Mouse (Mus musculus): ENCODE results near the gene Selenbp1. TPM values are rescaled to one million over a fixed set of nuclear protein-coding genes. Genes with fewer than 3 reads are reported as not detected.
A peak's percentile ranks its signal among the peaks of the same experiment; 100 is the strongest.
"Not testable (repeated sequence)": the region's sequence is repeated elsewhere in the genome, so short reads cannot be mapped to it uniquely, and the experiment has no call there.

Selenbp1 gene
- polyA plus RNA-seq (2012; rRNA removed), result 17.0 and 18.7 TPM in 2 replicates

- Histone ChIP-seq H3K4me1 (ENCODE audit: control insufficient read depth, insufficient read depth, low read length) (no peaks in the 10 kb centered on the region), H3K4me3 (ENCODE audit: insufficient read depth, low read length) (peak within 1 kb of the TSS; percentile 33), H3K27ac (ENCODE audit: insufficient read depth, low read length) (peak within 1 kb of the TSS; percentile 84)
- TF ChIP-seq CTCF (IDR thresholded peaks at IDR 0.05; ENCODE audit: extremely low read depth, insufficient read depth, low read length) (no peak), POLR2A (IDR thresholded peaks at IDR 0.05; ENCODE audit: extremely low read depth, insufficient read depth, low read length) (peak; percentile 77; the same call in 1 of the 2 replicates)
Observed at GRCm38 (mm10) chr3:94932809-94933564, at the start of gene Selenbp1. Selenbp1 (plus strand) TSS chr3:94933056.

GRCm38 (mm10) chr3:94886316-94887224 is 46.3 kb upstream of the Selenbp1 start, which contains the start of gene Psmb4:
Psmb4 (minus strand) TSS chr3:94886961.
- Histone ChIP-seq H3K4me3 (ENCODE audit: insufficient read depth, low read length) (peak within 1 kb of the TSS; percentile 81), H3K4me1 (ENCODE audit: control insufficient read depth, insufficient read depth, low read length) (peaks cover 9% of the 10 kb centered on the region), H3K27ac (ENCODE audit: insufficient read depth, low read length) (no peak within 1 kb of the TSS; the same call in 1 of the 2 replicates)
- TF ChIP-seq POLR2A (IDR thresholded peaks at IDR 0.05; ENCODE audit: extremely low read depth, insufficient read depth, low read length), result peak; percentile 96
- no peak for TF ChIP-seq CTCF (IDR thresholded peaks at IDR 0.05; ENCODE audit: extremely low read depth, insufficient read depth, low read length)

- TF ChIP-seq CTCF (IDR thresholded peaks at IDR 0.05; ENCODE audit: extremely low read depth, insufficient read depth, low read length) (peak; percentile 20; the same call in 1 of the 2 replicates), POLR2A (IDR thresholded peaks at IDR 0.05; ENCODE audit: extremely low read depth, insufficient read depth, low read length) (no peak)
- no peak overlapping the region for H3K4me3 ChIP-seq (ENCODE audit: insufficient read depth, low read length)
- no peak overlapping the region for H3K27ac ChIP-seq (ENCODE audit: insufficient read depth, low read length)
- H3K4me1 ChIP-seq (ENCODE audit: control insufficient read depth, insufficient read depth, low read length), result peaks cover 9% of the 10 kb centered on the region
Observed at GRCm38 (mm10) chr3:94888595-94888994, 44.3 kb upstream of the Selenbp1 start.

GRCm38 (mm10) chr3:94894076-94894475 is 38.8 kb upstream of the Selenbp1 start:
- Histone ChIP-seq H3K4me3 (ENCODE audit: insufficient read depth, low read length) (no peak overlapping the region), H3K27ac (ENCODE audit: insufficient read depth, low read length) (no peak overlapping the region), H3K4me1 (ENCODE audit: control insufficient read depth, insufficient read depth, low read length) (no peaks in the 10 kb centered on the region)
- TF ChIP-seq POLR2A (IDR thresholded peaks at IDR 0.05; ENCODE audit: extremely low read depth, insufficient read depth, low read length) (no peak), CTCF (IDR thresholded peaks at IDR 0.05; ENCODE audit: extremely low read depth, insufficient read depth, low read length) (no peak)

- Histone ChIP-seq H3K4me3 (ENCODE audit: insufficient read depth, low read length) (no peak overlapping the region), H3K27ac (ENCODE audit: insufficient read depth, low read length) (no peak overlapping the region), H3K4me1 (ENCODE audit: control insufficient read depth, insufficient read depth, low read length) (no peaks in the 10 kb centered on the region)
- TF ChIP-seq CTCF (IDR thresholded peaks at IDR 0.05; ENCODE audit: extremely low read depth, insufficient read depth, low read length) (peak; percentile 76), POLR2A (IDR thresholded peaks at IDR 0.05; ENCODE audit: extremely low read depth, insufficient read depth, low read length) (no peak)
Observed at GRCm38 (mm10) chr3:94902747-94903146, 30.1 kb upstream of the Selenbp1 start.

- H3K4me1 ChIP-seq (ENCODE audit: control insufficient read depth, insufficient read depth, low read length); H3K27ac ChIP-seq (ENCODE audit: insufficient read depth, low read length); H3K4me3 ChIP-seq (ENCODE audit: insufficient read depth, low read length): not testable (repeated sequence)
Observed at GRCm38 (mm10) chr3:94904759-94905158, 28.1 kb upstream of the Selenbp1 start.

- Histone ChIP-seq H3K4me1 (ENCODE audit: control insufficient read depth, insufficient read depth, low read length) (no peaks in the 10 kb centered on the region), H3K4me3 (ENCODE audit: insufficient read depth, low read length) (no peak overlapping the region), H3K27ac (ENCODE audit: insufficient read depth, low read length) (no peak overlapping the region)
- TF ChIP-seq POLR2A (IDR thresholded peaks at IDR 0.05; ENCODE audit: extremely low read depth, insufficient read depth, low read length) (no peak), CTCF (IDR thresholded peaks at IDR 0.05; ENCODE audit: extremely low read depth, insufficient read depth, low read length) (no peak)
Observed at GRCm38 (mm10) chr3:94906482-94906881, 26.4 kb upstream of the Selenbp1 start.

- TF ChIP-seq POLR2A (IDR thresholded peaks at IDR 0.05; ENCODE audit: extremely low read depth, insufficient read depth, low read length) (no peak), CTCF (IDR thresholded peaks at IDR 0.05; ENCODE audit: extremely low read depth, insufficient read depth, low read length) (no peak)
- Histone ChIP-seq H3K27ac (ENCODE audit: insufficient read depth, low read length) (no peak overlapping the region), H3K4me1 (ENCODE audit: control insufficient read depth, insufficient read depth, low read length) (no peaks in the 10 kb centered on the region), H3K4me3 (ENCODE audit: insufficient read depth, low read length) (no peak overlapping the region)
Observed at GRCm38 (mm10) chr3:94911050-94911693, 21.7 kb upstream of the Selenbp1 start.

GRCm38 (mm10) chr3:94913801-94914200 is 19.1 kb upstream of the Selenbp1 start:
- Histone ChIP-seq H3K4me3 (ENCODE audit: insufficient read depth, low read length) (no peak overlapping the region), H3K4me1 (ENCODE audit: control insufficient read depth, insufficient read depth, low read length) (peaks cover 4% of the 10 kb centered on the region), H3K27ac (ENCODE audit: insufficient read depth, low read length) (no peak overlapping the region)
- TF ChIP-seq POLR2A (IDR thresholded peaks at IDR 0.05; ENCODE audit: extremely low read depth, insufficient read depth, low read length) (no peak), CTCF (IDR thresholded peaks at IDR 0.05; ENCODE audit: extremely low read depth, insufficient read depth, low read length) (no peak)

Data from cortical plate, adult 2 months (tissue).